Mouse (Mus musculus): Measurements from ENCODE around the gene Hfe2. TPM values are rescaled to one million over a fixed set of nuclear protein-coding genes. Genes with fewer than 3 reads are reported as not detected.

The Hfe2 gene
- polyA plus RNA-seq, 1 experiment from 2014 or later: 0.84 TPM

- H3K9ac ChIP-seq: no peak overlapping the region
- H3K9me3 ChIP-seq: no peaks in the 10 kb centered on the region
- no peaks in the 10 kb centered on the region for H3K27me3 ChIP-seq
- H3K4me1 ChIP-seq: peaks cover 18% of the 10 kb centered on the region
- no peak for ATAC-seq (ENCODE audit: low FRiP score)
- H3K4me2 ChIP-seq: no peak overlapping the region
- 81% methylated on average over 7 of the region's 7 CpGs for WGBS
- no peak overlapping the region for H3K4me3 ChIP-seq (replicated peaks)
- H3K36me3 ChIP-seq (replicated peaks): peaks cover 19% of the 10 kb centered on the region
- no peak overlapping the region for H3K27ac ChIP-seq
These were observed 39.7 kb downstream of the Hfe2 start for GRCm38 (mm10) chr3:96564633-96565032.

- Histone ChIP-seq H3K4me2 (no peak overlapping the region), H3K36me3 (replicated peaks) (peaks cover 14% of the 10 kb centered on the region), H3K4me1 (peaks cover 13% of the 10 kb centered on the region), H3K9ac (no peak overlapping the region), H3K4me3 (replicated peaks) (no peak overlapping the region), H3K27me3 (no peaks in the 10 kb centered on the region), H3K9me3 (no peaks in the 10 kb centered on the region), H3K27ac (0 out of 2 replicates have a peak overlapping the region, but pooled peaks have one; percentile 31)
- 89% methylated on average over 2 of the region's 3 CpGs for WGBS
- ATAC-seq (ENCODE audit: low FRiP score): no peak
These were observed 40.1 kb downstream of the Hfe2 start for GRCm38 (mm10) chr3:96565105-96565504.

DNA sequence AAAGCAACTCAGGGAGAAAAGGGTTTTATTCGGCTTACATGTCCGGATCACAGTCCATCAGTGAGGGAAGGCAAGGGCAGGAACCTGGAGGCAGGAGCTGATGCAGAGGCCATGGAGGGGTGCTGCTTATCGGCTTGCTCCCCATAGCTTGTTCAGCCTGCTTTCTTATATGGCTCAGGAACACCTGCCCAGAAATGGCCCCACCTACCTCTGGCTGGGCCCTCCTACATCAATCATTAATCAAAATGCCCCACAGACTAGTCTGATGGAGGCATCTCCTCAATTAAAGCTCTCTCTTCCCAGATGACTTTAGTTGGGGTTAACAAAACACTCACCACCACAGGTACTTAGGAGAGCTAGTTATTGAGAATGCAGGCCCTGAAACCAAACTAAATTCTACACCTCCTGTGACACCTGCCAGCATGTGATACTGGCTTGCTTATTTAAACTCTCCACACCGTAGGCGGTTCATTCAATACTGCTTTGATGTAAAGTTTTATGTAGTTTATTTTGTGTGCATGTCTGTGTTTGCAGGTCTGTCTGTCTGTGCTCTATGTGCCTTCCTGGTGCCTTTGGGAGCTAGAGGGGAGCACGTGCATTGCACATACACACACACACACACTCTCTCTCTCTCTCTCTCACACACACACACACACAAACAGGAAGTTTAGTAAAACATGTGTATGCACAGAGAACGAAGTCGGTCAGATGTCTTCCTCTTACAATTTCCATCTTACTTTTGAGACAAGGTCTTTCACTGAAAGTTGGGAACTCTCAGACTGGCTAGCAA, 41.9 kb downstream of the Hfe2 start:
- Histone ChIP-seq H3K9ac (no peak overlapping the region), H3K4me2 (no peak overlapping the region), H3K4me3 (replicated peaks) (no peak overlapping the region), H3K4me1 (no peaks in the 10 kb centered on the region), H3K9me3 (no peaks in the 10 kb centered on the region), H3K36me3 (replicated peaks) (no peaks in the 10 kb centered on the region), H3K27ac (no peak overlapping the region), H3K27me3 (no peaks in the 10 kb centered on the region; the same call in 1 of the 2 replicates)
- 91% methylated on average over 8 of the region's 8 CpGs for whole genome bisulfite sequencing
- ATAC-seq (ENCODE audit: low FRiP score): no peak

DNA sequence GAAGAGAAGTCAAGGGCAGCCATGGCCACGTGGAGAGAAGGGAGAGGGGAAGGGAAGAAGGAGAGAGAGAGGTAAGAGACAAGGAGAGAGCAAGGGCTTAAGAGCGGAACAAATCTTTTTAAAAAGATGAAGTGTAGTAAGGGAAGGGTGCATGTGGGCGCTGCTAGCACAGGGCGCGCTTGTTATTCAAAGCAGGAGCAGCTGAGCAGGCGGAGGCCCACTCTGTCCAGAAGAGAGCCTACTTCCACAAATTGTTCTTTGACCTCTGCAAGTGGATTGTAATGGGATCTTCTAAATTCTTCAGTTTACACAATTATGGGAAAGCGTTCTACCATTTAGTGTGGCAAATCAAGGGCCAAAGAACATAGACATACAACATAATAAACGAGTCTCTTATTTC, 43.6 kb downstream of the Hfe2 start:
- no peak for ATAC-seq (ENCODE audit: low FRiP score)
- Histone ChIP-seq H3K4me2 (no peak overlapping the region), H3K36me3 (replicated peaks) (no peaks in the 10 kb centered on the region), H3K9me3 (no peaks in the 10 kb centered on the region), H3K27me3 (no peaks in the 10 kb centered on the region; the same call in 1 of the 2 replicates), H3K9ac (no peak overlapping the region), H3K27ac (no peak overlapping the region), H3K4me1 (no peaks in the 10 kb centered on the region), H3K4me3 (replicated peaks) (no peak overlapping the region)
- WGBS: 81% methylated on average over 8 of the region's 8 CpGs

GRCm38 (mm10) chr3:96569506-96569905, 44.5 kb downstream of the Hfe2 start:
- no peak overlapping the region for H3K4me3 ChIP-seq (replicated peaks)
- ATAC-seq (ENCODE audit: low FRiP score): no peak
- H3K9ac ChIP-seq: no peak overlapping the region
- no peak overlapping the region for H3K27ac ChIP-seq
- H3K36me3 ChIP-seq (replicated peaks): no peaks in the 10 kb centered on the region
- no peak overlapping the region for H3K4me2 ChIP-seq
- no peaks in the 10 kb centered on the region for H3K9me3 ChIP-seq
- WGBS: 92% methylated on average over 13 of the region's 13 CpGs
- no peaks in the 10 kb centered on the region; the same call in 1 of the 2 replicates for H3K27me3 ChIP-seq
- H3K4me1 ChIP-seq: no peaks in the 10 kb centered on the region

- ATAC-seq (ENCODE audit: low FRiP score): no peak
- H3K9me3 ChIP-seq: no peaks in the 10 kb centered on the region
- no peak overlapping the region for H3K9ac ChIP-seq
- H3K36me3 ChIP-seq (replicated peaks): no peaks in the 10 kb centered on the region
- no peak overlapping the region for H3K27ac ChIP-seq
- H3K4me3 ChIP-seq (replicated peaks): no peak overlapping the region
- no peaks in the 10 kb centered on the region; the same call in 1 of the 2 replicates for H3K27me3 ChIP-seq
- H3K4me1 ChIP-seq: no peaks in the 10 kb centered on the region
- H3K4me2 ChIP-seq: no peak overlapping the region
- 91% methylated on average over 11 of the region's 11 CpGs for WGBS
These were observed 45.1 kb downstream of the Hfe2 start for GRCm38 (mm10) chr3:96569966-96570605.

GRCm38 (mm10) chr3:96570643-96571042, 45.7 kb downstream of the Hfe2 start:
- WGBS: 76% methylated on average over 7 of the region's 7 CpGs
- H3K4me2 ChIP-seq: no peak overlapping the region
- no peaks in the 10 kb centered on the region for H3K4me1 ChIP-seq
- no peaks in the 10 kb centered on the region for H3K9me3 ChIP-seq
- H3K9ac ChIP-seq: no peak overlapping the region
- no peak for ATAC-seq (ENCODE audit: low FRiP score)
- no peak overlapping the region for H3K4me3 ChIP-seq (replicated peaks)
- no peaks in the 10 kb centered on the region; the same call in 1 of the 2 replicates for H3K27me3 ChIP-seq
- H3K27ac ChIP-seq: no peak overlapping the region
- no peaks in the 10 kb centered on the region for H3K36me3 ChIP-seq (replicated peaks)

- Histone ChIP-seq H3K4me1 (peaks cover 3% of the 10 kb centered on the region), H3K9me3 (no peaks in the 10 kb centered on the region), H3K4me2 (no peak overlapping the region), H3K27me3 (no peaks in the 10 kb centered on the region; the same call in 1 of the 2 replicates), H3K9ac (no peak overlapping the region), H3K27ac (no peak overlapping the region), H3K4me3 (replicated peaks) (no peak overlapping the region), H3K36me3 (replicated peaks) (no peaks in the 10 kb centered on the region)
- no peak for ATAC-seq (ENCODE audit: low FRiP score)
- 83% methylated on average over 2 of the region's 2 CpGs for WGBS
These were observed 46.4 kb downstream of the Hfe2 start for GRCm38 (mm10) chr3:96571336-96571735.

DNA sequence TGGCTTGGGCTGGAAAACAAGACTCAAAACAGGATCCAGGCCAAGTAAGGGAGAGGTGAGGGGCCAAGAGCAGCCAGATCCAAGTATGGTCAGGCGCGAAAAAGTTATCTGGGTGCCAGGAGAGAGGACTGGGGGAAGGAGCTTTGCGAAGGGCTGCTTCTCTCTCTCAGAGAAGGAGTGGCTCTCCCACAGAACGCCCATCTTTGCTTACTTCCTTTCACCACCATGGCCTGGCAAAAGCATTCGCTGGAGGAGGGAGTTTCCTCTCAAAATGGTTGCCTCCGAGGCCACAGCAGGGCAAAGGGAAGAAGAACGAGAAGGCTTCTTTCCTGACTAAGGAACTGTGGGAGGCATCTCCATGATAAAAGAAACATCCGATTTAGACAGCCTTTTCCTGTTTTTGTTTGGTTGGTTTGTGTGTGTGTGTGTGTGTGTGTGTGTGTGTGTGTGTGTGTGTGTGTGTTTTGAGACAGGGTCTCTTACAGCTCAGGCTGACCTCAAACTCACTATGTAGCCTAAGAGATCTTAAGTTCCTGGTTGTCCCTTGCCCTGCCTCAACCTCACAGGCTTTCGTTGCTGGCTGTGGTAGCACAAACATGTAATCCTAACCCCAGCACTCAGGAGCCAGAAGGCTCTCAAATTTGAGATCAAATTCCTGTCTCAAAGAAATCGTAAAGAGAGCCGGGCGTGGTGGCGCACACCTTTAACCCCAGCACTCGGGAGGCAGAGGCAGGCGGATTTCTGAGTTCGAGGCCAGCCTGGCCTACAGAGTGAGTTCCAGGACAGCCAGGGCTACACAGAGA, 47.1 kb downstream of the Hfe2 start:
- H3K9ac ChIP-seq: no peak overlapping the region
- H3K4me1 ChIP-seq: peaks cover 10% of the 10 kb centered on the region
- H3K4me3 ChIP-seq (replicated peaks): no peak overlapping the region
- ATAC-seq (ENCODE audit: low FRiP score): no peak
- 85% methylated on average over 16 of the region's 16 CpGs for WGBS
- H3K4me2 ChIP-seq: no peak overlapping the region
- H3K27me3 ChIP-seq: no peaks in the 10 kb centered on the region; the same call in 1 of the 2 replicates
- H3K9me3 ChIP-seq: no peaks in the 10 kb centered on the region
- no peaks in the 10 kb centered on the region for H3K36me3 ChIP-seq (replicated peaks)
- no peak overlapping the region for H3K27ac ChIP-seq

DNA sequence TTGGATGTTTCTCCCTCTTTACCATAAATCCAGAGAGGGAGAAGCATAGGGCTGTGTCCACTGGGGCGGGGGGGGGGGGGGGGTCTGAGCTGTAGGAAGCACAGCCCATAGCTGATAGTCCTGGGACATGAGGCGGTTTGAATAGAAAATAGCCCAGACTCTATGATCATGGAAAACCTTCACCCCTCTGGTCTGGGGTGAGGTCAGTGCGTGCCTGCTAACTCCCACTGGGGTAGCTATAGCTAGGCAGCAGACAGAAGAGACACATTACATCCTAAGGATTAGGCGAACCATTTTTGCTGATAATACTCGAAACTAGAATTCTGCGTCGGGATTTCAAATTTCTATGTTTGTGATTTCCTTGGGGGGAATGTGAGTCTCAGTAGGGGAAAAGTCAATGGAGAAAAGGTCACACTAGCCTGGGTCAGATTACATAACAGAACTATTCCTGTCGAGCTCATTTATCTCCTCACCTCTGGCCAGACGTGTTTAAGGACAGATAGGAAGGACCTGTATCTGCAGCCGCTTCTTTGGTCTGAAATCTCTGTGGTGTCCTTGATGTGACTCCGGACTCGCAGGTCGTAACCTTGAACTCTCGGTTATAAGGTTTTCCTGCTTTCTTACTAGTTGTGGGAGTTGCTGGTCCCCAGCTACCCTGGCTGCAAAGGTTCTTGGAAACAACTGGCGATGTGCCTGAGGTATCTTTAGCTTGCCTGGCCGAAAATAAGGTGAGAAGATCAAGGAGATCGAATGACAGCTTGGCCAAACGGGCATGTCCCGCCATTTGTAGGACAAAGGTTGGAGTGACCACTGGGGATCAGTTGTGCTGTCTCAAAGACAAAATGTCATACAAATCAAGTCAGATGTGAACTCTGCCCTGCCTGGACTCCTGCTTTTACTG, 48.9 kb downstream of the Hfe2 start:
- Histone ChIP-seq H3K27ac (no peak overlapping the region), H3K4me1 (peaks cover 15% of the 10 kb centered on the region), H3K27me3 (no peaks in the 10 kb centered on the region; the same call in 1 of the 2 replicates), H3K36me3 (replicated peaks) (no peaks in the 10 kb centered on the region), H3K9me3 (no peaks in the 10 kb centered on the region), H3K4me2 (no peak overlapping the region), H3K9ac (no peak overlapping the region), H3K4me3 (replicated peaks) (no peak overlapping the region)
- WGBS: 83% methylated on average over 19 of the region's 19 CpGs
- no peak for ATAC-seq (ENCODE audit: low FRiP score)

GRCm38 (mm10) chr3:96575272-96575984, 50.5 kb downstream of the Hfe2 start:
- Histone ChIP-seq H3K4me1 (peaks cover 19% of the 10 kb centered on the region), H3K27me3 (no peaks in the 10 kb centered on the region; the same call in 1 of the 2 replicates), H3K9ac (no peak overlapping the region), H3K4me3 (replicated peaks) (no peak overlapping the region), H3K36me3 (replicated peaks) (no peaks in the 10 kb centered on the region), H3K9me3 (no peaks in the 10 kb centered on the region), H3K27ac (no peak overlapping the region), H3K4me2 (no peak overlapping the region)
- ATAC-seq (ENCODE audit: low FRiP score): no peak
- WGBS: 92% methylated on average over 8 of the region's 8 CpGs

Data from forebrain, embryonic 12.5 days (tissue).